Mouse (Mus musculus): ENCODE results near the gene Noxred1.
"Not testable (repeated sequence)": the region's sequence is repeated elsewhere in the genome, so short reads cannot be mapped to it uniquely, and the experiment has no call there.

Noxred1 gene

GRCm38 (mm10) chr12:87238632-87239031 is at the start of gene Noxred1:
Gene Noxred1, minus strand, starts transcription at chr12:87238732.
- DNase-seq (ENCODE audit: low read depth, low spot score): no peak

DNA sequence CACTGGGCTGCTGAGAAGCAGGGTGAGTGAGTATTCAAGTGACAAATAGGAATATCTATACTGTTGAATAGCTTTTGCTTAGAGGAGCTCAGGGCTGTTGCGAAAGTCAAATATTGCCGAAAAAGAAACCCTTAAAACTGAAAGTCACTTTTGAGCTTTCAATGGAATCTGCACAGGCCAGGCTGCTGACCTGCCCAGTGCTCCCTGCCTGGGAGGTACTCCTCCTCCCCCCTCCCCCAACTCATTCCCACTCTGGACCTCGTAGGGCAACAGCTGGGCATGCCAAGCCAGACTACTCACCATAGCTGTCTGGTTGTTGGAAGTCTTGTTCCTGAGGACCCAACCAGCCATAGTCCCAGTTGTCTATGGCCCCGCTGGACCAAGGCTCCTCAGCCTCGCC is 46.2 kb upstream of the Noxred1 start:
- no peak for DNase-seq (ENCODE audit: low read depth, low spot score)

- DNase-seq (ENCODE audit: low read depth, low spot score): no peak
Measured at GRCm38 (mm10) chr12:87284268-87284667, 45.7 kb upstream of the Noxred1 start.

- no peak for DNase-seq (ENCODE audit: low read depth, low spot score)
Measured at GRCm38 (mm10) chr12:87283706-87284105, 45.2 kb upstream of the Noxred1 start.

GRCm38 (mm10) chr12:87282743-87283142 is 44.2 kb upstream of the Noxred1 start:
- no peak for DNase-seq (ENCODE audit: low read depth, low spot score)

- no peak for DNase-seq (ENCODE audit: low read depth, low spot score)
Measured at GRCm38 (mm10) chr12:87281766-87282165, 43.2 kb upstream of the Noxred1 start.

DNA sequence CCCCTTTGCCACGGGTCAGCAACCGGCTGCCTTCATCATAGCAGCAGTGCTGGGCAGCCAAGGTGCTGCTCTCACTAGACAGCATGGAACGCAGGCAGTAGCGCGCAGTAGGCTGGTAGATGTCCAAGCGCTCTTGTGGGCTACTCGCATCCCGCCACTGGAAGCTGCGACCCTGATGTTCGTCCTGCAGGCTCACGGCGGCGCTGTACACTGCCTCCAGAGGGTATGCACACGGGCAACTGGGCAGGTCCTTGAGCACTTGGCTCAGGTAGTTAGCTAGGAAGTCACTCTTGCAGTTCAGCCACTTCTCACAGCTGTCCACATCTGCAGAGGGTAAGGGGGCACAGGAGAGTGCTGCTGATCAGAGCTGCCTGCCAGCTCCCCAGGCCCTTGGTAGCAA is 41.3 kb upstream of the Noxred1 start:
- DNase-seq (ENCODE audit: low read depth, low spot score): no peak

DNA sequence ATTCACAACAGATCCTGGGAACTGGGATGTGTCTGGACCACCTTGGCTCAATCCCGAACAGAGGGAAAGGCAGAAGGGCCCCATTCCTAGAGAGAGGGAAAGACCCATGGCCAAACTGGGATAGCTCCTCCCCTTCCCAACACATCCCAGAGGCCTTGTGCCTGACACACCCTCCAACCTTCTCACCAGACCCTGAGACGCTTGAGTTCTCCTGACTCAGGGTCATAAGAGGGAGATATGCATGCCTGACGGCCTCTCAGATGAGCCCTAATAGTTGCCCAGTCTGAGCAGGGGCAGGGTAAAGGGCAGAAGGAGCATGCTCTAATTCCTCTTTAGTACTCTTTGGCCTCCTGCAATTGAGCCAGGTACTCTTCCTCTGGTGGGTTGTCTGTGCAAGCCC is 40.8 kb upstream of the Noxred1 start:
- no peak for DNase-seq (ENCODE audit: low read depth, low spot score)

DNA sequence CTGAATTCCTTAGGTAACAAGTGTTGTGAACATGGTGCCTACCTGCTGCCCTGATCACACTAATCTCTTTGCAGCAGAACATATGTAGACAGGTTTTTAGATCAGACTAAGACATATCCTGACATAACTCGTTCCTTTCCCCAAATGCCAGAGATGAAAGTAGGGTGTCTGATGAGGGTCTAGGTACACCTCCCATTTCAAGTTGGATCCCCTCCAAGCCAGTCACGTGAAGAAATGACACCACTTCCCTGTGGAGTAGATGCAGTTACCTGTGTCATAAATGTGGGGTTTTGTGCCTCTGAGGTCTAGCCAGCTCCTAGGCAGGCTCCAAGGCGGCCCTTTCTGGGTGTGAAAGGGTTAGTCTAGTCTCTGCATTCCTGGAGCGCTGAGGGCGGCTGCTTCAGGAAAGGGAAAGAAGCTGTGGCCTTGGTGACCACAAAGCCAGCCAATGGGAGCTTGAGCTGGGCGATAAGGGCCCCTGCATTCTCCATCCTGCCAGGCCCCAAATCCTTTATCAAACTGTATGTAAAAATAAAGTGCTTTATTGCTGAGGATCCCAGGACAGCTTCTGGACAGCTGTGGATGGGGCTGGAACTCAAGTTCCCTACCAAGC is 39.7 kb upstream of the Noxred1 start:
- no peak for DNase-seq (ENCODE audit: low read depth, low spot score)

GRCm38 (mm10) chr12:87277251-87277650 is 38.7 kb upstream of the Noxred1 start:
- not testable (repeated sequence) for DNase-seq (ENCODE audit: low read depth, low spot score)

- no peak for DNase-seq (ENCODE audit: low read depth, low spot score)
Measured at GRCm38 (mm10) chr12:87274853-87275831, 36.6 kb upstream of the Noxred1 start.

GRCm38 (mm10) chr12:87267682-87268081 is 29.1 kb upstream of the Noxred1 start:
- DNase-seq (ENCODE audit: low read depth, low spot score): peak; percentile 11

- DNase-seq (ENCODE audit: low read depth, low spot score): no peak
Measured at GRCm38 (mm10) chr12:87266827-87267603, 28.5 kb upstream of the Noxred1 start.

- DNase-seq (ENCODE audit: low read depth, low spot score): peak; percentile 94
Measured at GRCm38 (mm10) chr12:87266108-87266826, 27.7 kb upstream of the Noxred1 start, which contains the start of the genes Vipas39 and Ahsa1. Gene Vipas39, minus strand, starts transcription at chr12:87266256. Gene Ahsa1, plus strand, starts transcription at chr12:87266479.

DNA sequence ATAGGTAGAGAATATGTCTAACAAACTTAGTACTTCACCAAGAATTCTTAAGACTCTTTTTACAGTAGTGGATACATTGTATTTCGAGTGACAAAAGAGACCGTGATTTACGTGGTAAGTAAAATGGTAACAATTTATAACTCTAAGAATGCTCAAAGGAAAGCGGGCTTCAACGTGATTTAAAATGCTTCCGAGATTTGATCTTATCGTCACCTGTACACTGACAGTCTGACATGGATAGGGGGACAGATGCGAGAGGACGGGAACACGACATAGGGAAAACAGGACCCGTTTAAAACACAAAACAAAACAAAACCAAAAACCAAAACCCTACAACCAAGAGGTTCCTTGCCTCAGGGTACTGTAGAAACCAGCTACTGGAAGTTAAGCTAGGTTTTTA is 26.9 kb upstream of the Noxred1 start:
- no peak for DNase-seq (ENCODE audit: low read depth, low spot score)

GRCm38 (mm10) chr12:87260562-87260961 is 22.0 kb upstream of the Noxred1 start:
- no peak for DNase-seq (ENCODE audit: low read depth, low spot score)

DNA sequence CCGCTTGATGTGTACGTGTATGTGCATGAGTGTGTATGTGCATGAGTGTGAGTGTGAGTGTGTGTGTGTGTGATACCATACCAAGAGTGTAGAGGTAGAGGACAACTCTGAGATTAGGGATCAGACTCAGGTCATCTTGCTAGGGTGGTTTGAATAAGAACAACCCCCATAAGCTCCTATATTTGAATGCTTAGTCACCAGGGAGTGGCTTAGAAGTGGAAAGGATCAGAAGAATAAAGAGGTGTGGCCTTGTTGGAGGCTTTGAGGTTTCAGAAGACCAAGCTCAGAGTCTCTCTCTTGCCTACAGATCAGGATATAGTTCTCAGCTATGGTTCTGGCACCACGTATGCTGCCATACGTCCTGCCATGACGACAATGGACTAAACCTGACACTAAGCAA is 18.1 kb upstream of the Noxred1 start:
- DNase-seq (ENCODE audit: low read depth, low spot score): no peak

DNA sequence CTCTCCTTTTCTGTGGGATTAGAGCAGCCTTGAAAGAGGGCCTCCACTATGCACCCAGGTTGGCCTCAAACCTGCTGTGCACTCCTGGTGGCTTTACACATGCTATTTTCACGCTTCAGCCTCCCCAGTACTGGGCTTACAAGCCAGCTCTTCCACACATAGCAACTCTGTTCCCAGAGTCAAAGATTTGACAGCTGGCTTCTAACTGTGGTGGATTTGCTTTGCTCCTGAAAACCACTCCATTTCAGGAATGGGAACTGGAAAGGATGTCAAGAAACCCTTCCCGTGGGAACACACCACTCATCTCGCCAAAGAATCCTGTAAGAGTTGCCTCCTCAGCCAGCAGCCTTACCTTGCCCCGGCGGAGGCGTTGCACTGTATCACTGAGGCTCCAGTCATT is 15.3 kb upstream of the Noxred1 start:
- no peak for DNase-seq (ENCODE audit: low read depth, low spot score)

DNA sequence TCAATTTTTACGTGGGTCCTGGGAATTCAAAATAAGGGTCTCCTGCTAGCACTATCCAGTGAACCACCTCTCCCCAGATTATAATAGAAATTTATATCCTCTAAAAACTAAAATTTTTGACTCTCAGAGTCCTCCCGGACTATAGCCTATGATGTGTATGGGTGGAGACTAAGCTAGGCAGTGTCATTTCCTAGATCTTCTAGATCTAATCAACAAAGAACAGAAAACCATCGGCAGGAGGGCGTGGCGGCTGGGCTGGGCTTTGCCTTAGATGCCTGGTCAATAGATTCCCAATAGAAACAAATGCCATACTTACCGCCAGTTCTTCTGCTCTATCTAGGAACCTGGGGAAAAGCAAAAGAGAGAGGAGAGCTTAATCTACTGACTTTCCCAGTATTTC is 11.6 kb upstream of the Noxred1 start:
- DNase-seq (ENCODE audit: low read depth, low spot score): no peak

GRCm38 (mm10) chr12:87236882-87237483 is 1.5 kb downstream of the Noxred1 start:
- DNase-seq (ENCODE audit: low read depth, low spot score): no peak

GRCm38 (mm10) chr12:87230379-87230895 is 8.1 kb downstream of the Noxred1 start:
- DNase-seq (ENCODE audit: low read depth, low spot score): no peak

Measured in retina, adult 2 months (tissue).